Mouse (Mus musculus) lung, postnatal 0 days (tissue): ENCODE results near the gene B3gnt3.

Source experiments
- CTCF ChIP-seq: IDR thresholded peaks from 2 replicates; pipeline ENCODE4 v1.5.1; 2016; ENCODE audit warnings: antibody characterized with exemption, mild to moderate bottlenecking
- EP300 ChIP-seq: IDR thresholded peaks from 2 replicates; pipeline ENCODE4 v1.6.1; 2016; ENCODE audit warnings: antibody characterized with exemption, mild to moderate bottlenecking, control low read depth

- TF ChIP-seq CTCF (no peak), EP300 (no peak)
Measured at GRCm38 (mm10) chr8:71675456-71676019, 26.1 kb downstream of the B3gnt3 start.
